Mouse (Mus musculus): Measurements from ENCODE around the gene Pnmal2. TPM values are rescaled to one million over a fixed set of nuclear protein-coding genes. Genes with fewer than 3 reads are reported as not detected.
A peak's percentile ranks its signal among the peaks of the same experiment; 100 is the strongest.

The Pnmal2 gene
- polyA plus RNA-seq, 2 experiments, result 13.9 to 18.8 TPM

DNA sequence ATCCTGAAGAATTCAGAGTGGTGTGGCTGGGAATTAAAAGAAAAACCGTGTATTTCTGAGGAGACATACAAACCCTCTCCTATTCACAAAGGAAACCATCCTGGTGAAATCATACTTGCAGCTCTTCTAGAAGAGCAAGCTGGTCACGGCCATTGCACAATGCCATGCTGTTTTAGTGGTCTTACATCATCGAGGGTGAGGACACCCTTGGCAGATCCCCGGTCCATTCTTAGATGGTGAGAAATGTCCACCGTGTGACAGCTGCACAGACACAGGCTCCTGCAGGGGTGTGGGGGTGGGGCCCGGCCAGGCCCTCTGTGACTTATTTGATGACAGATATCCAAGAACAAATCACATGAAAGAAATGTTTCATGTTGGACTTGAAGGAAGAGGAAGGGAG lies 29.5 kb downstream of the Pnmal2 start:
- Histone ChIP-seq H3K27me3 (ENCODE audit: control insufficient read depth, insufficient read depth, low read length) (no peaks in the 10 kb centered on the region), H3K4me2 (replicated peaks; ENCODE audit: low read depth, low read length, severe bottlenecking) (no peak overlapping the region), H3K4me3 (replicated peaks; ENCODE audit: low read length) (no peak overlapping the region), H3K27ac (replicated peaks; ENCODE audit: low read depth, low read length) (no peak overlapping the region), H3K4me1 (ENCODE audit: control insufficient read depth, insufficient read depth, low read length) (no peaks in the 10 kb centered on the region), H3K9me3 (ENCODE audit: control insufficient read depth, low read length) (no peaks in the 10 kb centered on the region), H3K9ac (ENCODE audit: low read depth, low read length, severe bottlenecking) (no peak overlapping the region), H3K36me3 (ENCODE audit: control insufficient read depth, insufficient read depth, low read length) (no peaks in the 10 kb centered on the region)
- no peak for TF ChIP-seq POLR2A (IDR thresholded peaks at IDR 0.05; ENCODE audit: borderline replicate concordance, extremely low read depth, insufficient read depth, insufficient read length)
- 68% methylated on average over 6 of the region's 6 CpGs for WGBS
- peak; percentile 19 for DNase-seq (ENCODE audit: low spot score)
- ATAC-seq (ENCODE audit: low FRiP score, low read depth), result peak; percentile 79

DNA sequence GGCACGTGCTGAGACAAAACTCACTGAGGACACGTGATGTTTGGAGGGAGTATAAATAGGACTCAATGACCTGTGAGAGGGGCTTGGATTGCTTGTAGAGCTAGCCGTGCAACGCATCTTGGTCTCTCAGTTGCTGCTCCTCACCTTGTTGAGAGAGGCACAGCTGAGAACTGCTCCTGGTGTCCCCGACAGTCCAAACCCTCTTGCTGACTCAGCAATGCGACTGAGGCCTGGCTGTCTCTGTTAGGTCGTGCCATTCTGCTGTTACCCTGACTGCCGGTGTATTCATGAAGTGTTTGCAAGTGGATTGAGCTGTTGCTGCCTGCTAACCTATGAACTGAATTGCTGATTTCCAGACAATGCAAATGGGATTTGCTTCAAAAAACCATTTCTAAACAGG lies 31.8 kb downstream of the Pnmal2 start:
- Histone ChIP-seq H3K27ac (replicated peaks; ENCODE audit: low read depth, low read length) (no peak overlapping the region), H3K4me3 (replicated peaks; ENCODE audit: low read length) (no peak overlapping the region), H3K9ac (ENCODE audit: low read depth, low read length, severe bottlenecking) (no peak overlapping the region), H3K27me3 (ENCODE audit: control insufficient read depth, insufficient read depth, low read length) (no peaks in the 10 kb centered on the region), H3K4me1 (ENCODE audit: control insufficient read depth, insufficient read depth, low read length) (peaks cover 12% of the 10 kb centered on the region), H3K36me3 (ENCODE audit: control insufficient read depth, insufficient read depth, low read length) (no peaks in the 10 kb centered on the region), H3K9me3 (ENCODE audit: control insufficient read depth, low read length) (no peaks in the 10 kb centered on the region), H3K4me2 (replicated peaks; ENCODE audit: low read depth, low read length, severe bottlenecking) (no peak overlapping the region)
- DNase-seq (ENCODE audit: low spot score), result no peak
- no peak for TF ChIP-seq POLR2A (IDR thresholded peaks at IDR 0.05; ENCODE audit: borderline replicate concordance, extremely low read depth, insufficient read depth, insufficient read length)
- 66% methylated on average over 8 of the region's 8 CpGs for WGBS
- no peak for ATAC-seq (ENCODE audit: low FRiP score, low read depth)

DNA sequence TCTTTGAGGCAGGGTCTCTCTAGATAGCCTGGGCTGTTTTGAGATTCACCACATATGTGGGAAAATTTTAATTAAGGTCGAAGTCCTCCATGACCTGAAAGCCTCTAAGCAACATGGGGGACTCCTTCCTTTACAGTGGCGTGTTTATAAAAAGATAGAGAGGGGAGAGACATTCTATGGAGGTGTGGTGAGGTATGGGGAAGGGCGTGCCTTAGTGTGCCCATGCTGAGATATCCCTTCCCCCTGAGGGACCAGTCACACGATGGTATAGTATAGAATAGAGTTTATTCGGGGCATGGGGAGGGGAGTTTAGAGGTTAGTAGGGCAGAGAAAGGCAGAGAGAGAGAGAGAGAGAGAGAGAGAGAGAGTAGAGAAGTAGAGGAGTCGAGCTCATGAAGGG lies 33.7 kb downstream of the Pnmal2 start:
- Histone ChIP-seq H3K9ac (ENCODE audit: low read depth, low read length, severe bottlenecking) (no peak overlapping the region), H3K9me3 (ENCODE audit: control insufficient read depth, low read length) (no peaks in the 10 kb centered on the region), H3K4me2 (replicated peaks; ENCODE audit: low read depth, low read length, severe bottlenecking) (no peak overlapping the region), H3K36me3 (ENCODE audit: control insufficient read depth, insufficient read depth, low read length) (no peaks in the 10 kb centered on the region), H3K27ac (replicated peaks; ENCODE audit: low read depth, low read length) (no peak overlapping the region), H3K27me3 (ENCODE audit: control insufficient read depth, insufficient read depth, low read length) (no peaks in the 10 kb centered on the region), H3K4me3 (replicated peaks; ENCODE audit: low read length) (no peak overlapping the region), H3K4me1 (ENCODE audit: control insufficient read depth, insufficient read depth, low read length) (peaks cover 21% of the 10 kb centered on the region)
- ATAC-seq (ENCODE audit: low FRiP score, low read depth) (no peak), DNase-seq (ENCODE audit: low spot score) (no peak)
- WGBS, result 82% methylated on average over 6 of the region's 6 CpGs
- TF ChIP-seq POLR2A (IDR thresholded peaks at IDR 0.05; ENCODE audit: borderline replicate concordance, extremely low read depth, insufficient read depth, insufficient read length), result no peak

DNA sequence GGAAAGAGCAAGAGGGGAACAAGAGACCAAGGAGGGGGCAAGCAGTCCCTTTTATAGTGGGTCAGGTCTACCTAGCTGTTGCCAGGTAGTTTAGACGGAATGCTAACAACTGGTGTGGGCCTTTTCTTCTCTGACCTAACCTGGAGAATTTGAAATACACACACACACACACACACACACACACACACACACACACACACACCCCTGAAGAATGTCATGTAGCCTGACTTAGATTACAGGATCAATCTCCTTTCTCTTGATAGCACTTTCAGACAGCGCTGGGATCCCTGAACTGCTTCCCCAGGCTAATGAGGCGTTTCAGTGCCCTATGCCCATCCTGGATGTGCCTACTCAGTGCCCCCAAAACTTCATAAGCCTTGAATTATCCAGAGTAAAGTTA lies 34.1 kb downstream of the Pnmal2 start:
- Histone ChIP-seq H3K4me1 (ENCODE audit: control insufficient read depth, insufficient read depth, low read length) (peaks cover 23% of the 10 kb centered on the region), H3K4me2 (replicated peaks; ENCODE audit: low read depth, low read length, severe bottlenecking) (no peak overlapping the region), H3K9ac (ENCODE audit: low read depth, low read length, severe bottlenecking) (no peak overlapping the region), H3K27me3 (ENCODE audit: control insufficient read depth, insufficient read depth, low read length) (no peaks in the 10 kb centered on the region), H3K36me3 (ENCODE audit: control insufficient read depth, insufficient read depth, low read length) (no peaks in the 10 kb centered on the region), H3K4me3 (replicated peaks; ENCODE audit: low read length) (no peak overlapping the region), H3K9me3 (ENCODE audit: control insufficient read depth, low read length) (no peaks in the 10 kb centered on the region), H3K27ac (replicated peaks; ENCODE audit: low read depth, low read length) (no peak overlapping the region)
- TF ChIP-seq POLR2A (IDR thresholded peaks at IDR 0.05; ENCODE audit: borderline replicate concordance, extremely low read depth, insufficient read depth, insufficient read length), result no peak
- DNase-seq (ENCODE audit: low spot score) (no peak), ATAC-seq (ENCODE audit: low FRiP score, low read depth) (no peak)
- WGBS, result 91% methylated on average over 3 of the region's 3 CpGs

DNA sequence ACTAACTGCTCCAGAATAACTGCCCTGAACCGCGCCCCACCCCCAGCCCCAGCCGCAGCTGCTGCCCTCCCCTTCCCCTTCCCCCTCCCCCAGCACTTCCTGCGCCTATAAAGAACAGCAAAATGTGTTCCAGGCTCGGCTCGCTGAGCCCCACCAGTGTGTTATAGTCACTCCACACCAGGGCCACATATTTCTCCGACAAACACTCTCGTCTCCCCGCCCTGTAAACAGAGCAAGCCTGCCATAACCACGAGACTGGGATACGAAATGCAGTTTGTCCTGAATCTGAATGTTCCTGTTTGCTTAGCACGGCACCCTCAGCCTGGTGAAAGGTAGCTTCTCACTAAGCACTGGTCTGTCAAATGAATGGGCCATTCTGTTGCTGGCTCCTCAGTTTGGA lies 35.9 kb downstream of the Pnmal2 start:
- no peaks in the 10 kb centered on the region for H3K9me3 ChIP-seq (ENCODE audit: control insufficient read depth, low read length)
- peak overlapping the region; percentile 88 for H3K27ac ChIP-seq (replicated peaks; ENCODE audit: low read depth, low read length)
- no peak for TF ChIP-seq POLR2A (IDR thresholded peaks at IDR 0.05; ENCODE audit: borderline replicate concordance, extremely low read depth, insufficient read depth, insufficient read length)
- peak; percentile 84 for ATAC-seq (ENCODE audit: low FRiP score, low read depth)
- 0 out of 2 replicates have a peak overlapping the region, but pooled peaks have one; percentile 14 for H3K9ac ChIP-seq (ENCODE audit: low read depth, low read length, severe bottlenecking)
- peak overlapping the region; percentile 20; the same call in 1 of the 2 replicates for H3K4me3 ChIP-seq (replicated peaks; ENCODE audit: low read length)
- peak overlapping the region; percentile 41 for H3K4me2 ChIP-seq (replicated peaks; ENCODE audit: low read depth, low read length, severe bottlenecking)
- H3K36me3 ChIP-seq (ENCODE audit: control insufficient read depth, insufficient read depth, low read length), result no peaks in the 10 kb centered on the region
- no peaks in the 10 kb centered on the region for H3K27me3 ChIP-seq (ENCODE audit: control insufficient read depth, insufficient read depth, low read length)
- H3K4me1 ChIP-seq (ENCODE audit: control insufficient read depth, insufficient read depth, low read length), result peaks cover 23% of the 10 kb centered on the region
- peak; percentile 71 for DNase-seq (ENCODE audit: low spot score)
- WGBS, result under 1% methylated on average over 11 of the region's 12 CpGs

Measured in limb, embryonic 14.5 days (tissue).